Mouse (Mus musculus) hindbrain, embryonic 15.5 days (tissue): ENCODE measurements around the gene Gm9745. TPM values are rescaled to one million over a fixed set of nuclear protein-coding genes. Genes with fewer than 3 reads are reported as not detected.
"Not testable (repeated sequence)": the region's sequence is repeated elsewhere in the genome, so short reads cannot be mapped to it uniquely, and the experiment has no call there.

Experiments used
- ATAC-seq: fragments of 200-750 bp; cut with Nextera tagmentation; 2 replicates; pipeline ENCODE4 v1.8.0; 2017; ENCODE audit warnings: low read depth, moderate number of reproducible peaks, moderate TSS enrichment; ENCODE audit not compliant: low FRiP score
- H3K27ac ChIP-seq: fragments of 300-500 bp; sonication (generic); replicated peaks from 2 replicates; pipeline ENCODE4 v1.5.1; 2015; ENCODE audit warnings: mild to moderate bottlenecking, inconsistent platforms
- H3K27me3 ChIP-seq: fragments of 300-500 bp; sonication (generic); 2 replicates; pipeline ENCODE4 v1.6.1; 2015; ENCODE audit warnings: control low read depth, inconsistent platforms
- H3K36me3 ChIP-seq: fragments of 300-500 bp; sonication (generic); 2 replicates; pipeline ENCODE4 v1.6.1; 2015; ENCODE audit warnings: control low read depth, inconsistent platforms
- H3K4me1 ChIP-seq: fragments of 300-500 bp; sonication (generic); replicated peaks from 2 replicates; pipeline ENCODE4 v1.6.1; 2015; ENCODE audit warnings: control low read depth, inconsistent platforms
- H3K4me2 ChIP-seq: fragments of 300-500 bp; sonication (generic); 2 replicates; pipeline ENCODE4 v1.6.1; 2015; ENCODE audit warnings: moderate library complexity, mild to moderate bottlenecking, inconsistent platforms
- H3K4me3 ChIP-seq: fragments of 300-500 bp; sonication (generic); 2 replicates; pipeline ENCODE4 v1.5.1; 2015; ENCODE audit warnings: mild to moderate bottlenecking, inconsistent platforms
- H3K9ac ChIP-seq: fragments of 300-500 bp; sonication (generic); 2 replicates; pipeline ENCODE4 v1.6.1; 2015; ENCODE audit warnings: inconsistent platforms
- H3K9me3 ChIP-seq: fragments of 300-500 bp; sonication (generic); 2 replicates; pipeline ENCODE4 v1.6.1; 2016; ENCODE audit warnings: control low read depth, inconsistent platforms
- WGBS: fragments of 180-500 bp; shearing (Covaris S2); methylation state at CpG from one replicate; pipeline ENCODE4 v1.1.7; 2015; 5-methylcytosine and 5-hydroxymethylcytosine counted together
- polyA plus RNA-seq: library from polyadenylated mRNA; unstranded; fragments of >200 nt; fragmentation: Nextera tagmentation; extraction: Ambion mirVana; gene quantifications from 2 replicates; pipeline ENCODE4 v1.2.1, GENCODE M21; 2015

Gm9745 gene
- not detected in 2 replicates for polyA plus RNA-seq

DNA sequence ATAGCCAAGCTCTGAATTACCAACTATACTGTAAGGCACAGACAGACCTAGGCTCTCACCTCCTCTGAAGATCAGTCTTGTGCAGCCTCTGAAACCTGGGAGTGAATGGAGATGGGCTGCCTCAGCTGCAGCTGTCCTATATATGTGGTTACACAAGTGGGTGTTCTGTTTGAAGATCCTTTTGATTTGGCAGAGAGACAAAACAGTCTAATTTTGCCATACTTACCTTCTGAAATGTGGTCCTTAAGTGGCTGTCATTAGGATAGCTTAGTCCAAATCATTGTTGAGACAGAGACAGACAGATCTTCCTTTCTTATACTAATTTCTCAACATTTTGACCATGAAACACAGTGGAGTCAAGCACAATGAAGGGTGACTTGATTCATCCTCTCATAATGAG lies at the start of gene Gm9745:
Gm9745 (minus strand) TSS at position 101 of the 400 bp plus-strand sequence.
- not testable (repeated sequence) for H3K4me1 ChIP-seq, H3K9ac ChIP-seq, H3K27me3 ChIP-seq, H3K9me3 ChIP-seq, H3K36me3 ChIP-seq, H3K27ac ChIP-seq, H3K4me2 ChIP-seq, ATAC-seq, H3K4me3 ChIP-seq

DNA sequence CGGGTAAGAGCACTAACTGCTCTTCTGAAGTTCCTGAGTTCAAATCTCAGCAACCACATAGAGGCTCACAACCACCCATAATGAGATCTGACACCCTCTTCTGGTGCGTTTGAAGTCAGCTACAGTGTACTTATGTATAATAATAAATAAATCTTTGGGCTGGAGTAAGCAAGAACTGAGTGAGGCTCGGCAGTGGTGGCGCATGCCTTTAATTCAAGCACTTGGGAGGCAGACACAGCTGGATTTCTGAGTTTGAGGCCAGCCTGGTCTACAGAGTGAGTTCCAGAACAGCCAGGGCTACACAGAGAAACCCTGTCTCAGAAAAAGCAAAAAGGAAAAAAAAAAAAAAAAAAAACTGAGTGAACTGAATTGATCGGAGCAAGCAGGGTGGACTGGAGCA lies 49.2 kb upstream of the Gm9745 start:
- 85% methylated on average over 5 of the region's 5 CpGs for WGBS
- H3K4me1 ChIP-seq = peaks cover 21% of the 10 kb centered on the region
- not testable (repeated sequence) for H3K27me3 ChIP-seq, H3K9ac ChIP-seq, H3K27ac ChIP-seq, H3K4me2 ChIP-seq, H3K9me3 ChIP-seq, H3K4me3 ChIP-seq, ATAC-seq, H3K36me3 ChIP-seq

DNA sequence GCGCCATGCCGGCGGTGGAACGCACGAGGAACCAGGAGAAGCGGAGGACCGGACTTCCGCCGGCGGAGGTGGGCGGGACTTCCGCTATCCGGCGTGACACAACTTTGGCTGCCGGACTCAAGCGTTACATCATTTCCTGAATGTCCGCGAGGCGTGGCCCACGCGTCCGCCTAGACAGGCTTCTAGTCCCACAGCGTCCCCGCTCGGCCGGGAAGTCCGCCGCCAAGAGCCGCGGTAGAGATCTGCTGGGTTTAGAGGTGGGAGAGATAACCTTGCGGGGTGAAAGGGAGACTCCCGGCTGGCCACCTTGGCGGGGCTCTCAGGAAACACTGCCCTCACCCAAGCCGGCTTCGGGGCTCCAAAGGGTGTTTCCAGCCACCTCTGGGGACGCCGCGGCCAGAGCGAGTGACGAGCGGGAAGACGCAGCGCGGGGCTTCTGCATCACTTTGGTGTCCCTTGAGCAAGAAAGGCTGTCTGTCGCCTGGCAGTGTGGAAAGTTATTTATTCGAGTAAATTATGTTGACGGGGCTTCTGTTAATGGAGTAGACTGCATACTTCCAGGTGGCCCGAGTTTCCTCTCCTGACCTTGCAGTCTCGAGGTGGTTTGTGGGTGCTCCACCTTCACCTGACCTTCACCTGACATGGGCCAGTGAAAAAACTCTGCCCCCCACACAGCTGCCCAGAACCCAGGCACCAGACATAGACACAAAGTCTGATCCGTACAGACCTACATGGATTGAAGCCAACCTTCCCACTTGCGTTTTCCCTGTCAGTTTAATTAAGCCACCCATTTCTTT lies 48.2 kb upstream of the Gm9745 start, which contains the start of gene Gtpbp4:
Gtpbp4 (minus strand) TSS at position 94 of the 797 bp plus-strand sequence.
- ATAC-seq = peak; percentile 99
- Histone ChIP-seq H3K4me1 (peaks cover 21% of the 10 kb centered on the region), H3K27ac (peak within 1 kb of the TSS; percentile 93), H3K9me3 (no peaks in the 10 kb centered on the region), H3K9ac (peak within 1 kb of the TSS; percentile 98), H3K4me2 (peak within 1 kb of the TSS; percentile 70), H3K4me3 (peak within 1 kb of the TSS; percentile 93), H3K36me3 (no peaks in the 10 kb centered on the region; the same call in 1 of the 2 replicates), H3K27me3 (no peaks in the 10 kb centered on the region)
- under 1% methylated on average over 51 of the region's 51 CpGs for WGBS

DNA sequence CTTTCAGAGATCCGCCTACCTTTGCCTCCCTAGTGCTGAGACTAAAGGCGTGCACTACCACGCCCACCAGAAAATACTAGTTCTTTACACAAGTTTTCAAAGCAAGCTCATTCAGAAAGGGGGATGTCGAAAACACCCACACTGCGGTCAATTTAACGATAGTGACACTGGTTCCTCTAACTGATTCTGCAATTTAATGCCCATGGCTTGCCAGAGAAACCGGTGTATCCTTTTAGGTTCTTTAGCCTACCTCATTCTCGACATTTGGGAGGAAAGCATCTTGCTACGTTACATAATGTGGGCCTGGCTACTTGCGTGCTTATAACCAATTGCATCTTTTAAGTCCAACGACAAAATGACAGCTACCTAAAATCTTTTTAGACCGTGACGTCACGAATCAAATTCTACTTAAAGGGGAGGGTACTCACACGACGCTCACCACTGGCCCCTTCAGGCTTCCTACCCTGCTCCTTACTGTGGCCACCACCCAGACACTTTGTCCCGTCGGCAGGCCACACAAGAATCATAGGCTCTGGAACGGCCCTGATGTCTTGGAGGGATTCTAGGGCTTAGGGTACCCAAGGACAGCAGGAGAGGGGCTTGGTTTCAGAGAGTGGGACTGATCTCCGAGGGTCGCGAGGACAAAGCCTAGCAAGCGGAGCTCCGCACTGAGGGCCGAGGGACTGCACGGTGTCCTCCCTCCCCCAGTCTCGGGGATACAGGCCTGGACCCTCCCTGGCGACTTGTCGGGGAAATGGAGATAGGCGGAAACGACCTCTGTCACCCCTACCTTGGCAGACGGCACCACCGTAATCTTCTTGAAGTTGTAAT lies 47.3 kb upstream of the Gm9745 start:
- peak overlapping the region; percentile 81 for H3K9ac ChIP-seq
- WGBS = 4% methylated on average over 33 of the region's 33 CpGs

DNA sequence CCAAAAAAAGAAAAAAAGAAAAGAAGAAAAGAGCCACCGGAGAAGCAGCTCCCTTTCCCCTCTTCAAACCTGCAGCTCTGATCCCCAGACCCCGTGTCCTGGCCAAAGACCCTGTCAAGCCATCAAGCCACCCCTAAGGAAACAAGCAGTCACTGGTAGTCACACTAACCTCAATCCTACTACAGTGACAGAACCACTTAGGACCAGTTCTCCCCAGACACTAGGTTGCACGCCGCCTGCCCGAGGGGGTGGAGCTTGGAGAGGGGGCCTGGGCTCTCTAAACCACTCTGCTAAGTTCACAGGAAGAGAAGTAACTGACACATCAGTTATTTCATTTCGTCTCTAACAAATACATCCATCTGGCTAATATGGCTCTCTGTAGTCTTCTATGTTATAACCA lies 44.2 kb upstream of the Gm9745 start:
- no peak overlapping the region for H3K27ac ChIP-seq
- H3K9ac ChIP-seq = no peak overlapping the region
- H3K4me1 ChIP-seq = peaks cover 21% of the 10 kb centered on the region
- H3K27me3 ChIP-seq = no peaks in the 10 kb centered on the region
- 96% methylated on average over 6 of the region's 6 CpGs for WGBS
- peaks cover 28% of the 10 kb centered on the region for H3K36me3 ChIP-seq
- no peaks in the 10 kb centered on the region for H3K9me3 ChIP-seq
- no peak for ATAC-seq
- H3K4me2 ChIP-seq = no peak overlapping the region
- no peak overlapping the region for H3K4me3 ChIP-seq

More for the DNA sequence above, 47.3 kb upstream of the Gm9745 start:
- peak overlapping the region; percentile 67 for H3K4me2 ChIP-seq
- H3K4me3 ChIP-seq = peak overlapping the region; percentile 93
- peak; percentile 87 for ATAC-seq
- no peaks in the 10 kb centered on the region for H3K27me3 ChIP-seq
- no peaks in the 10 kb centered on the region for H3K9me3 ChIP-seq
- peaks cover 1% of the 10 kb centered on the region; the same call in 1 of the 2 replicates for H3K36me3 ChIP-seq
- peaks cover 21% of the 10 kb centered on the region for H3K4me1 ChIP-seq
- H3K27ac ChIP-seq = peak overlapping the region; percentile 93

GRCm38 (mm10) chr13:8972972-8973371 lies 24.9 kb upstream of the Gm9745 start:
- Histone ChIP-seq H3K27ac (no peak overlapping the region), H3K27me3 (no peaks in the 10 kb centered on the region), H3K4me1 (no peaks in the 10 kb centered on the region), H3K4me3 (no peak overlapping the region), H3K9ac (no peak overlapping the region), H3K4me2 (no peak overlapping the region), H3K9me3 (no peaks in the 10 kb centered on the region), H3K36me3 (peaks cover 82% of the 10 kb centered on the region)
- WGBS = 99% methylated on average over 3 of the region's 3 CpGs
- ATAC-seq = no peak

- no peaks in the 10 kb centered on the region for H3K27me3 ChIP-seq
- H3K9ac ChIP-seq = no peak overlapping the region
- H3K36me3 ChIP-seq = peaks cover 82% of the 10 kb centered on the region
- H3K4me2 ChIP-seq = no peak overlapping the region
- no peak overlapping the region for H3K27ac ChIP-seq
- no peaks in the 10 kb centered on the region for H3K4me1 ChIP-seq
- ATAC-seq = no peak
- no peaks in the 10 kb centered on the region for H3K9me3 ChIP-seq
- no peak overlapping the region for H3K4me3 ChIP-seq
Observed at GRCm38 (mm10) chr13:8972369-8972768, 24.3 kb upstream of the Gm9745 start.

- H3K9me3 ChIP-seq = no peaks in the 10 kb centered on the region
- H3K4me2 ChIP-seq = no peak overlapping the region
- no peak overlapping the region for H3K9ac ChIP-seq
- WGBS = 95% methylated on average over 8 of the region's 8 CpGs
- no peak overlapping the region for H3K4me3 ChIP-seq
- H3K27me3 ChIP-seq = no peaks in the 10 kb centered on the region
- H3K27ac ChIP-seq = no peak overlapping the region
- H3K36me3 ChIP-seq = peaks cover 36% of the 10 kb centered on the region
- no peaks in the 10 kb centered on the region for H3K4me1 ChIP-seq
- ATAC-seq = no peak
Observed at GRCm38 (mm10) chr13:8967742-8968141, 19.7 kb upstream of the Gm9745 start.

GRCm38 (mm10) chr13:8965224-8965623 lies 17.2 kb upstream of the Gm9745 start:
- Histone ChIP-seq H3K4me2 (no peak overlapping the region), H3K4me1 (no peaks in the 10 kb centered on the region), H3K27me3 (no peaks in the 10 kb centered on the region), H3K9ac (no peak overlapping the region), H3K9me3 (no peaks in the 10 kb centered on the region), H3K36me3 (peaks cover 22% of the 10 kb centered on the region), H3K27ac (no peak overlapping the region), H3K4me3 (no peak overlapping the region)
- WGBS = 91% methylated on average over 5 of the region's 5 CpGs
- ATAC-seq = no peak

GRCm38 (mm10) chr13:8962266-8962665 lies 14.2 kb upstream of the Gm9745 start:
- H3K27ac ChIP-seq, H3K4me2 ChIP-seq, H3K4me1 ChIP-seq, H3K9ac ChIP-seq, H3K9me3 ChIP-seq, H3K27me3 ChIP-seq, ATAC-seq, H3K4me3 ChIP-seq, H3K36me3 ChIP-seq: not testable (repeated sequence)
- 43% methylated on average over 5 of the region's 5 CpGs for WGBS

- H3K9ac ChIP-seq, ATAC-seq: not testable (repeated sequence)
Observed at GRCm38 (mm10) chr13:8961128-8961888, 13.3 kb upstream of the Gm9745 start.

More at GRCm38 (mm10) chr13:8961128-8961888, 13.3 kb upstream of the Gm9745 start:
- not testable (repeated sequence) for H3K4me3 ChIP-seq, H3K36me3 ChIP-seq, H3K4me1 ChIP-seq, H3K27me3 ChIP-seq, H3K4me2 ChIP-seq, H3K27ac ChIP-seq, H3K9me3 ChIP-seq
- 53% methylated on average over 3 of the region's 3 CpGs for WGBS
